Mouse (Mus musculus) lung, postnatal 0 days (tissue): ENCODE measurements around the gene Arl5c. TPM values are rescaled to one million over a fixed set of nuclear protein-coding genes. Genes with fewer than 3 reads are reported as not detected.
A peak's percentile ranks its signal among the peaks of the same experiment; 100 is the strongest.

Source experiments
- ATAC-seq: fragments of 200-750 bp; cut with Nextera tagmentation; 2 replicates; pipeline ENCODE4 v1.8.0; 2017; ENCODE audit warnings: moderate library complexity
- DNase-seq: peaks from one replicate; pipeline ENCODE4 v3.0.0-alpha.2; 2016; ENCODE audit warnings: low spot score
- H3K27ac ChIP-seq: fragments of 300-500 bp; sonication (generic); 2 replicates; pipeline ENCODE4 v1.5.1; 2014; ENCODE audit warnings: antibody characterized with exemption, mild to moderate bottlenecking, low read length, mixed read lengths
- H3K27me3 ChIP-seq: fragments of 300-500 bp; sonication (generic); replicated peaks from 2 replicates; pipeline ENCODE4 v1.6.1; 2014; ENCODE audit warnings: low read length, mixed read lengths; ENCODE audit not compliant: insufficient read depth
- H3K36me3 ChIP-seq: fragments of 300-500 bp; sonication (generic); 2 replicates; pipeline ENCODE4 v1.6.1; 2014; ENCODE audit warnings: low read length, mixed read lengths; ENCODE audit not compliant: insufficient read depth
- H3K4me1 ChIP-seq: fragments of 300-500 bp; sonication (generic); 2 replicates; pipeline ENCODE4 v1.6.1; 2014; ENCODE audit warnings: antibody characterized with exemption, low read depth, low read length, mixed read lengths; ENCODE audit not compliant: insufficient read depth
- H3K4me2 ChIP-seq: fragments of 300-500 bp; sonication (generic); replicated peaks from 2 replicates; pipeline ENCODE4 v1.6.1; 2014; ENCODE audit warnings: low read depth, mild to moderate bottlenecking, low read length, moderate library complexity, mixed read lengths
- H3K4me3 ChIP-seq: fragments of 300-500 bp; sonication (generic); 2 replicates; pipeline ENCODE4 v1.5.1; 2014; ENCODE audit warnings: low read depth, low read length
- H3K9ac ChIP-seq: fragments of 300-500 bp; sonication (generic); replicated peaks from 2 replicates; pipeline ENCODE4 v1.6.1; 2014; ENCODE audit warnings: low read depth, mild to moderate bottlenecking
- H3K9me3 ChIP-seq: fragments of 300-500 bp; sonication (generic); 2 replicates; pipeline ENCODE4 v1.6.1; 2016; ENCODE audit warnings: low read length, mixed read lengths
- CTCF ChIP-seq: IDR thresholded peaks from 2 replicates; pipeline ENCODE4 v1.5.1; 2016; ENCODE audit warnings: antibody characterized with exemption, mild to moderate bottlenecking
- EP300 ChIP-seq: IDR thresholded peaks from 2 replicates; pipeline ENCODE4 v1.6.1; 2016; ENCODE audit warnings: antibody characterized with exemption, mild to moderate bottlenecking, control low read depth
- WGBS: fragments of 180-500 bp; shearing (Covaris S2); extraction: QIAGEN DNeasy Blood & Tissue Kit; methylation state at CpG from one replicate; pipeline ENCODE4 v1.1.7; 2014; 5-methylcytosine and 5-hydroxymethylcytosine counted together
- polyA plus RNA-seq: library from polyadenylated mRNA; unstranded; fragments of >200 nt; fragmentation: Nextera tagmentation; extraction: Ambion mirVana; gene quantifications from 2 replicates; pipeline ENCODE4 v1.2.1, GENCODE M21; 2015

Arl5c gene
- polyA plus RNA-seq, 1 experiment from 2014 or later: 4.6 TPM

- peak; percentile 34 for DNase-seq
- H3K4me2 ChIP-seq: peak overlapping the region; percentile 96
- no peaks in the 10 kb centered on the region for H3K36me3 ChIP-seq
- H3K9ac ChIP-seq: peak overlapping the region; percentile 50
- WGBS: 4% methylated on average over 32 of the region's 34 CpGs
- no peaks in the 10 kb centered on the region for H3K9me3 ChIP-seq
- peak overlapping the region; percentile 85 for H3K27ac ChIP-seq
- TF ChIP-seq EP300 (no peak), CTCF (0 out of 2 replicates have a peak, but pooled peaks have one; percentile 1)
- peak overlapping the region; percentile 58 for H3K4me3 ChIP-seq
- H3K27me3 ChIP-seq: no peaks in the 10 kb centered on the region
- H3K4me1 ChIP-seq: peaks cover 14% of the 10 kb centered on the region; the same call in 1 of the 2 replicates
- ATAC-seq: no peak
Measured at GRCm38 (mm10) chr11:98021565-98022252, 25.7 kb upstream of the Arl5c start.

- DNase-seq: no peak
- no peak overlapping the region for H3K9ac ChIP-seq
- H3K27ac ChIP-seq: no peak overlapping the region
- H3K36me3 ChIP-seq: no peaks in the 10 kb centered on the region
- peaks cover 14% of the 10 kb centered on the region; the same call in 1 of the 2 replicates for H3K4me1 ChIP-seq
- WGBS: 23% methylated on average over 2 of the region's 2 CpGs
- H3K27me3 ChIP-seq: no peaks in the 10 kb centered on the region
- no peak for ATAC-seq
- TF ChIP-seq CTCF: no peak
- no peak for TF ChIP-seq EP300
- no peak overlapping the region; the same call in 1 of the 2 replicates for H3K4me3 ChIP-seq
- peak overlapping the region; percentile 96 for H3K4me2 ChIP-seq
- no peaks in the 10 kb centered on the region for H3K9me3 ChIP-seq
Measured at GRCm38 (mm10) chr11:98021118-98021517, 25.1 kb upstream of the Arl5c start.

GRCm38 (mm10) chr11:98020710-98021109 lies 24.7 kb upstream of the Arl5c start:
- Histone ChIP-seq H3K4me3 (no peak overlapping the region), H3K9ac (no peak overlapping the region), H3K27me3 (no peaks in the 10 kb centered on the region), H3K27ac (no peak overlapping the region), H3K9me3 (no peaks in the 10 kb centered on the region), H3K4me1 (peaks cover 14% of the 10 kb centered on the region; the same call in 1 of the 2 replicates), H3K4me2 (no peak overlapping the region), H3K36me3 (no peaks in the 10 kb centered on the region)
- 56% methylated on average over 1 of the region's 1 CpGs for WGBS
- DNase-seq: peak; percentile 41
- peak; percentile 27 for TF ChIP-seq CTCF
- TF ChIP-seq EP300: no peak
- ATAC-seq: no peak

- no peak overlapping the region for H3K4me2 ChIP-seq
- peaks cover 10% of the 10 kb centered on the region; the same call in 1 of the 2 replicates for H3K4me1 ChIP-seq
- H3K9ac ChIP-seq: no peak overlapping the region
- no peak overlapping the region for H3K27ac ChIP-seq
- no peaks in the 10 kb centered on the region for H3K27me3 ChIP-seq
- H3K36me3 ChIP-seq: no peaks in the 10 kb centered on the region
- TF ChIP-seq CTCF (no peak), EP300 (no peak)
- H3K4me3 ChIP-seq: no peak overlapping the region
- no peaks in the 10 kb centered on the region for H3K9me3 ChIP-seq
- DNase-seq (no peak), ATAC-seq (no peak)
- 46% methylated on average over 8 of the region's 8 CpGs for WGBS
Measured at GRCm38 (mm10) chr11:98019883-98020610, 24.1 kb upstream of the Arl5c start.

GRCm38 (mm10) chr11:98018858-98019641 lies 23.1 kb upstream of the Arl5c start:
- no peaks in the 10 kb centered on the region for H3K27me3 ChIP-seq
- WGBS: 51% methylated on average over 9 of the region's 10 CpGs
- ATAC-seq: 0 out of 2 replicates have a peak, but pooled peaks have one; percentile 10
- no peaks in the 10 kb centered on the region for H3K9me3 ChIP-seq
- peak; percentile 54 for DNase-seq
- no peak overlapping the region for H3K4me3 ChIP-seq
- no peaks in the 10 kb centered on the region for H3K36me3 ChIP-seq
- H3K4me2 ChIP-seq: no peak overlapping the region
- peaks cover 10% of the 10 kb centered on the region; the same call in 1 of the 2 replicates for H3K4me1 ChIP-seq
- no peak overlapping the region for H3K27ac ChIP-seq
- no peak for TF ChIP-seq EP300
- TF ChIP-seq CTCF: peak; percentile 64
- no peak overlapping the region for H3K9ac ChIP-seq

- H3K9me3 ChIP-seq: no peaks in the 10 kb centered on the region
- no peak for DNase-seq
- no peak overlapping the region for H3K4me3 ChIP-seq
- no peaks in the 10 kb centered on the region for H3K27me3 ChIP-seq
- TF ChIP-seq EP300: no peak
- no peaks in the 10 kb centered on the region for H3K36me3 ChIP-seq
- no peak overlapping the region for H3K4me2 ChIP-seq
- no peak overlapping the region for H3K9ac ChIP-seq
- peaks cover 7% of the 10 kb centered on the region; the same call in 1 of the 2 replicates for H3K4me1 ChIP-seq
- 57% methylated on average over 6 of the region's 6 CpGs for WGBS
- H3K27ac ChIP-seq: no peak overlapping the region
- no peak for ATAC-seq
Measured at GRCm38 (mm10) chr11:98018222-98018621, 22.2 kb upstream of the Arl5c start.
